Mouse (Mus musculus): ENCODE data around the gene Pfas.

The Pfas gene

GRCm38 (mm10) chr11:69008182-69009121, at the start of gene Pfas:
Gene Pfas, minus strand, starts transcription at chr11:69008460.
- DNase-seq (ENCODE audit: low read depth, low spot score) = peak; percentile 94

GRCm38 (mm10) chr11:69053848-69054247, 45.6 kb upstream of the Pfas start:
- no peak for DNase-seq (ENCODE audit: low read depth, low spot score)

GRCm38 (mm10) chr11:69052824-69053421, 44.7 kb upstream of the Pfas start:
- no peak for DNase-seq (ENCODE audit: low read depth, low spot score)

GRCm38 (mm10) chr11:69051771-69052170, 43.5 kb upstream of the Pfas start:
- DNase-seq (ENCODE audit: low read depth, low spot score) = no peak

- DNase-seq (ENCODE audit: low read depth, low spot score) = no peak
These were observed 42.5 kb upstream of the Pfas start for GRCm38 (mm10) chr11:69050748-69051147.

GRCm38 (mm10) chr11:69048151-69048550, 39.9 kb upstream of the Pfas start:
- DNase-seq (ENCODE audit: low read depth, low spot score) = no peak

- no peak for DNase-seq (ENCODE audit: low read depth, low spot score)
These were observed 39.3 kb upstream of the Pfas start for GRCm38 (mm10) chr11:69047592-69047991.

GRCm38 (mm10) chr11:69046395-69046774, 38.1 kb upstream of the Pfas start:
- peak; percentile 28 for DNase-seq (ENCODE audit: low read depth, low spot score)

- peak; percentile 95 for DNase-seq (ENCODE audit: low read depth, low spot score)
These were observed 37.5 kb upstream of the Pfas start, which contains the start of gene Aurkb for GRCm38 (mm10) chr11:69045531-69046394. Gene Aurkb, plus strand, starts transcription at chr11:69045647.

GRCm38 (mm10) chr11:69038173-69038572, 29.9 kb upstream of the Pfas start:
- no peak for DNase-seq (ENCODE audit: low read depth, low spot score)

GRCm38 (mm10) chr11:69037231-69038061, 29.2 kb upstream of the Pfas start:
- DNase-seq (ENCODE audit: low read depth, low spot score) = peak; percentile 96

GRCm38 (mm10) chr11:69036486-69037230, 28.4 kb upstream of the Pfas start:
- peak; percentile 90 for DNase-seq (ENCODE audit: low read depth, low spot score)

GRCm38 (mm10) chr11:69035849-69036248, 27.6 kb upstream of the Pfas start:
- peak; percentile 96 for DNase-seq (ENCODE audit: low read depth, low spot score)

GRCm38 (mm10) chr11:69035411-69035810, 27.2 kb upstream of the Pfas start:
- no peak for DNase-seq (ENCODE audit: low read depth, low spot score)

- DNase-seq (ENCODE audit: low read depth, low spot score) = no peak
These were observed 26.3 kb upstream of the Pfas start for GRCm38 (mm10) chr11:69034585-69034984.

GRCm38 (mm10) chr11:69033552-69033951, 25.3 kb upstream of the Pfas start:
- no peak for DNase-seq (ENCODE audit: low read depth, low spot score)

- peak; percentile 73 for DNase-seq (ENCODE audit: low read depth, low spot score)
These were observed 20.5 kb upstream of the Pfas start for GRCm38 (mm10) chr11:69028805-69029204.

- DNase-seq (ENCODE audit: low read depth, low spot score) = no peak
These were observed 18.3 kb upstream of the Pfas start for GRCm38 (mm10) chr11:69026562-69026961.

GRCm38 (mm10) chr11:69020691-69021090, 12.4 kb upstream of the Pfas start:
- no peak for DNase-seq (ENCODE audit: low read depth, low spot score)

GRCm38 (mm10) chr11:69016755-69017154, 8.5 kb upstream of the Pfas start:
- peak; percentile 15 for DNase-seq (ENCODE audit: low read depth, low spot score)

All from 3T3-L1 (cell line).